Mouse (Mus musculus): ENCODE data around the gene Ccni. TPM values are rescaled to one million over a fixed set of nuclear protein-coding genes. Genes with fewer than 3 reads are reported as not detected.

Gene Ccni
- polyA plus RNA-seq, 1 experiment from 2014 or later, result 161 TPM

DNA sequence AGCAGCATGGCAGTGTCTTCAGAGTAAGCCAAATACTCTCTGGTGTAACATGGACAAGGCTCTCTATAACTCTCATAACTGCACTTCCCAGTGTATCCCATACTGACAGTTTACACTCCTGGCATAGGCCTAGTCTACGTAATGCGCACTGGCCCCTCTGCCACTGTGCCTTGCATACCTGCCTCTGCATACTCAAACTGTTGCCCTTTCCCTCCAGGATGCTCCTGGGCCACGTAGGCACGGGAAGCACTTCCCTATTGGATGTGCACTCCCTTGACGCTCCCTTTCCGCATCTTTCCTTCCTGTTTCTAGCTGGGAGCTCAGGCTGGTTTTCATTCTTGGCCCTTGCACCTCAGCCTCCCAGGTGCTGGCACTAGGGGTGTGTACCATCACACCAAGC lies 21.7 kb downstream of the Ccni start:
- no peak overlapping the region for H3K4me2 ChIP-seq (replicated peaks)
- H3K9ac ChIP-seq, result no peak overlapping the region
- no peaks in the 10 kb centered on the region for H3K4me1 ChIP-seq
- no peaks in the 10 kb centered on the region for H3K9me3 ChIP-seq (replicated peaks)
- H3K27ac ChIP-seq, result no peak overlapping the region
- no peak overlapping the region for H3K4me3 ChIP-seq
- no peaks in the 10 kb centered on the region for H3K27me3 ChIP-seq
- ATAC-seq (ENCODE audit: low FRiP score), result no peak
- peaks cover 59% of the 10 kb centered on the region for H3K36me3 ChIP-seq
- WGBS, result 89% methylated on average over 6 of the region's 6 CpGs

GRCm38 (mm10) chr5:93183311-93183710 lies 23.0 kb downstream of the Ccni start:
- no peak overlapping the region for H3K27ac ChIP-seq
- H3K9ac ChIP-seq, result no peak overlapping the region
- no peak overlapping the region for H3K4me2 ChIP-seq (replicated peaks)
- peaks cover 55% of the 10 kb centered on the region for H3K36me3 ChIP-seq
- WGBS, result 84% methylated on average over 6 of the region's 6 CpGs
- ATAC-seq (ENCODE audit: low FRiP score), result no peak
- no peak overlapping the region for H3K4me3 ChIP-seq
- no peaks in the 10 kb centered on the region for H3K4me1 ChIP-seq
- H3K9me3 ChIP-seq (replicated peaks), result no peaks in the 10 kb centered on the region
- no peaks in the 10 kb centered on the region for H3K27me3 ChIP-seq

DNA sequence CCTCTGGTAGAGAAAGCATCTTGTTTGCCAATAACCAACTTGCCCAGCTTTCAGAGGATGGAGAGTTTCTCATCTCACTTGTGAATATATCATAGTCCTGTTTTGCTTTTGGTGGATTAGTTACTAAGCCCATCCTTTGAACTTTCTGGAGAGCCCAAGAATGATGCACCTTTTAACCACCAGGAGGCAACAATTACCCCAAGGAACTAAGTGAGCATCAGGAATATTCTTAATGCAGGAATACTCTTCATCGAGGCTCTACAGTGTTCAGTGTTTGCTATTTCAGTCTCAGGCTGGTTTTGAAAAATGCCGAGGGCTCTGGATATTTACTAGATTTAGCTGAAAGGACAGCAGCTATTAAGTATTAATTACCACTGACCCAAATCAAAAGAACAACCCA lies 26.0 kb downstream of the Ccni start:
- H3K9ac ChIP-seq, result no peak overlapping the region
- H3K4me2 ChIP-seq (replicated peaks), result no peak overlapping the region
- no peak overlapping the region for H3K27ac ChIP-seq
- H3K36me3 ChIP-seq, result peaks cover 38% of the 10 kb centered on the region
- H3K27me3 ChIP-seq, result no peaks in the 10 kb centered on the region
- H3K9me3 ChIP-seq (replicated peaks), result no peaks in the 10 kb centered on the region
- 79% methylated on average over 2 of the region's 2 CpGs for WGBS
- H3K4me1 ChIP-seq, result no peaks in the 10 kb centered on the region
- no peak overlapping the region for H3K4me3 ChIP-seq
- no peak for ATAC-seq (ENCODE audit: low FRiP score)

- H3K4me1 ChIP-seq, result no peaks in the 10 kb centered on the region
- 87% methylated on average over 6 of the region's 6 CpGs for WGBS
- H3K9me3 ChIP-seq (replicated peaks), result no peaks in the 10 kb centered on the region
- no peak for ATAC-seq (ENCODE audit: low FRiP score)
- no peak overlapping the region for H3K27ac ChIP-seq
- no peaks in the 10 kb centered on the region for H3K27me3 ChIP-seq
- no peak overlapping the region for H3K9ac ChIP-seq
- H3K36me3 ChIP-seq, result peaks cover 39% of the 10 kb centered on the region
- no peak overlapping the region for H3K4me3 ChIP-seq
- H3K4me2 ChIP-seq (replicated peaks), result no peak overlapping the region
Measured at GRCm38 (mm10) chr5:93178616-93179015, 27.7 kb downstream of the Ccni start.

DNA sequence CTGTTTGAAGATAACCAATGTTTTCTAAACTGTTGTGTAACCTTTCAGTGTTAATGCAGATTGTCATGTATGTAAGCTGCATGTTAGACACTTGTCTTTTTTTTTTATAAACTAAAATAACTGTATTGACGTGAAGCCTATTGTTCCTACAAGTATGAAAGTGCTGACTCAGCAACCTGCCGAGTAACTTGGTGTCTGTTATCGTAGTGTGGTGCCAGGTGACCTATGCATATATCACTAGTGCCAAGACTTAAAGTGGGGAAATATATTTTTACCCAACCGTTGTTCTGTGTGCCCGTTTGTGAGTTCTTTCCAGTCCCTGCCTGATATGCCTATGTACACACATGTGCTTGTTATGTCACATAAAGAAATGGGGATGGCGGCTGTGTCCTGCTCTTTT lies 31.6 kb downstream of the Ccni start:
- H3K27ac ChIP-seq, result no peak overlapping the region
- WGBS, result 87% methylated on average over 6 of the region's 6 CpGs
- H3K9ac ChIP-seq, result no peak overlapping the region
- H3K4me1 ChIP-seq, result no peaks in the 10 kb centered on the region
- no peaks in the 10 kb centered on the region for H3K9me3 ChIP-seq (replicated peaks)
- no peak overlapping the region for H3K4me2 ChIP-seq (replicated peaks)
- ATAC-seq (ENCODE audit: low FRiP score), result no peak
- H3K27me3 ChIP-seq, result no peaks in the 10 kb centered on the region
- no peak overlapping the region for H3K4me3 ChIP-seq
- H3K36me3 ChIP-seq, result peaks cover 49% of the 10 kb centered on the region

DNA sequence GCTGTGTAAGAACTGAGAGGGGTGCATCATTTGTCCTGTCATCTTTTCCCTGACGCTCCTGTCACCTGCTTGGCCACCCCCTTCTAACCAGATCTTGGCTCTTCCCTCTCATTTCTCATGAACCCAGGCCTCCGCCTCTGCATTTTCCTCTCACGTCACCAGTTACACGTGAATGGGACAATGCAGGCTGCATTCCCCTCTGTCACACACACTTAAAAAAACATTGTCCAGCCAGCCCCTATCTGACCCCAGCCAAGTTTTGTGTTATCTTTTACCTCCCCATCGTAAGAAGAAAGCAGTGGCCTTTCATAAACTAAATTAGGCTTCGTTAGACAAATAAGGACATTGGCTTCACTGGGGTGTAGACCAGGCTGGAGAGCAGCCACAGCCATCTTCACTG lies 33.8 kb downstream of the Ccni start:
- WGBS, result 85% methylated on average over 6 of the region's 6 CpGs
- H3K36me3 ChIP-seq, result peaks cover 55% of the 10 kb centered on the region
- no peak overlapping the region for H3K4me2 ChIP-seq (replicated peaks)
- no peaks in the 10 kb centered on the region for H3K27me3 ChIP-seq
- no peak overlapping the region for H3K9ac ChIP-seq
- no peaks in the 10 kb centered on the region for H3K4me1 ChIP-seq
- H3K4me3 ChIP-seq, result no peak overlapping the region
- no peak overlapping the region for H3K27ac ChIP-seq
- no peaks in the 10 kb centered on the region for H3K9me3 ChIP-seq (replicated peaks)
- no peak for ATAC-seq (ENCODE audit: low FRiP score)

GRCm38 (mm10) chr5:93171420-93171819 lies 34.9 kb downstream of the Ccni start:
- ATAC-seq (ENCODE audit: low FRiP score), result no peak
- Histone ChIP-seq H3K9ac (no peak overlapping the region), H3K9me3 (replicated peaks) (no peaks in the 10 kb centered on the region), H3K4me2 (replicated peaks) (no peak overlapping the region), H3K27ac (no peak overlapping the region), H3K27me3 (no peaks in the 10 kb centered on the region), H3K4me1 (no peaks in the 10 kb centered on the region), H3K4me3 (no peak overlapping the region), H3K36me3 (peaks cover 61% of the 10 kb centered on the region)
- 97% methylated on average over 15 of the region's 15 CpGs for WGBS

GRCm38 (mm10) chr5:93168654-93169053 lies 37.6 kb downstream of the Ccni start:
- Histone ChIP-seq H3K4me3 (no peak overlapping the region), H3K27me3 (no peaks in the 10 kb centered on the region), H3K27ac (no peak overlapping the region), H3K4me1 (no peaks in the 10 kb centered on the region), H3K4me2 (replicated peaks) (no peak overlapping the region), H3K9ac (no peak overlapping the region), H3K36me3 (peaks cover 70% of the 10 kb centered on the region), H3K9me3 (replicated peaks) (no peaks in the 10 kb centered on the region)
- WGBS, result 86% methylated on average over 6 of the region's 6 CpGs
- ATAC-seq (ENCODE audit: low FRiP score), result no peak

- ATAC-seq (ENCODE audit: low FRiP score), result no peak
- Histone ChIP-seq H3K4me1 (no peaks in the 10 kb centered on the region), H3K4me2 (replicated peaks) (no peak overlapping the region), H3K4me3 (no peak overlapping the region), H3K9me3 (replicated peaks) (no peaks in the 10 kb centered on the region), H3K9ac (no peak overlapping the region), H3K27ac (no peak overlapping the region), H3K27me3 (no peaks in the 10 kb centered on the region), H3K36me3 (peaks cover 70% of the 10 kb centered on the region)
- 93% methylated on average over 11 of the region's 11 CpGs for WGBS
Measured at GRCm38 (mm10) chr5:93167919-93168516, 38.3 kb downstream of the Ccni start.

DNA sequence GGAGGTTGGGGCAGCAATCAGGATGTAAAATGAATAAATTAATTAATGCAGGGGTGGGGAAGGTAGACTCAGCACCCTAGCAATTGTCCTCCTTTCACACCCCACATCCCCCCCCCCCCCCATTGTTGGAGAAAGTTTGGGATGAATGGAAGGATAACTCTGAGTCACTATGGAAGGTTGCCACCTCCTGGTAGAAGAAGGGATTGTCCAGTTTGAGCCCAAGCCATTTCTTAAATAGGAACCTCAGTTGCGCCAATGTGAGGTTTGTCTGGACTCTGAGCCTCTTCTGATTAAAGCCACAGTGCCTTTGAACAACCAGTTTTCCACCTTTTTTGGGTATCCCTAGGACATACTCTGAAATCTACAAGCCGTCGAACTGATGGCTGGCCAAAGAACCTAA lies 42.8 kb downstream of the Ccni start:
- Histone ChIP-seq H3K4me1 (no peaks in the 10 kb centered on the region), H3K36me3 (peaks cover 74% of the 10 kb centered on the region), H3K4me2 (replicated peaks) (no peak overlapping the region), H3K27me3 (no peaks in the 10 kb centered on the region), H3K27ac (no peak overlapping the region), H3K9ac (no peak overlapping the region), H3K9me3 (replicated peaks) (no peaks in the 10 kb centered on the region), H3K4me3 (no peak overlapping the region)
- 79% methylated on average over 3 of the region's 3 CpGs for WGBS
- ATAC-seq (ENCODE audit: low FRiP score), result peak; percentile 5; the same call in 1 of the 2 replicates

DNA sequence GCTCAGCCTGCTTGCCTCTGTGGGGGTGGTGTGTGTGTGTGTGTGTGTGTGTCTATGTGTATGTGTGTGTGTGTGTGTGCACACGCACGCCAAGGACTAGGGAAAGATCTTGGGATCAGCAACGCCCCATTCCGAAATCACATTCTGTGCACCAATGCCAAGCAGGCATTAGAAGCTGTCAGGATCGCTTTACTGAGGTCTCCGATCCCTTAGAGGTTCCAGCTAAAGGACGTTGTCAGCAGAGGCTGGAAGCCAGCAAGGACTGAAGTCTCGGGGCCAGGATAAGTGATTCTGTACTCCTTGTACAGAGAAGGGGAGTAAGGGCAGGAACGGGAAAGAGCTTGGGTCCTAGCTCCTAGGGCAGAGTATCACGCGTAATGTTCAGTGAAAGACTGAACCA lies 51.9 kb downstream of the Ccni start:
- no peak overlapping the region for H3K27ac ChIP-seq
- peaks cover 12% of the 10 kb centered on the region for H3K4me1 ChIP-seq
- no peak for ATAC-seq (ENCODE audit: low FRiP score)
- no peaks in the 10 kb centered on the region for H3K9me3 ChIP-seq (replicated peaks)
- H3K9ac ChIP-seq, result no peak overlapping the region
- H3K4me2 ChIP-seq (replicated peaks), result no peak overlapping the region
- H3K4me3 ChIP-seq, result no peak overlapping the region
- WGBS, result 84% methylated on average over 11 of the region's 11 CpGs
- no peaks in the 10 kb centered on the region for H3K27me3 ChIP-seq
- peaks cover 55% of the 10 kb centered on the region for H3K36me3 ChIP-seq

DNA sequence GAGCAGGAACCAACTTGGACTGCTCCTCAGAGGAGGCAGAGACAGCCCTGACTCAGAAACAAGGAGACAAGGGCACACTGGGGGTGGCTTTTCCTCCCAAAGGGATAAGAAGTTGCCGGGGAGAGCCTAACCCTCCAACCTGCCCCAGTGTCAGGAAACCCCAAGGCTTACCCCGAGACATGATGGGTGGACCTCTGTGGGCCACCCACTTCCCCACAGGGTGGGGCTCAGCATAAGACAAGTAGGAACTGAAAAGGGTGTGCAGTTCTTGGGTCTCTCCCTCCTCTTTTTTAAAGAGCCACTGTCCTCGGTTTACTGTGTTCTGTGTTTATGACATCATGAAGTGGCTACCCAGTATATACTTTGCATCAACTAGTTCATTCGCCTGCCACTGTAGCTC lies 53.8 kb downstream of the Ccni start:
- Histone ChIP-seq H3K4me2 (replicated peaks) (no peak overlapping the region), H3K27ac (no peak overlapping the region), H3K36me3 (peaks cover 49% of the 10 kb centered on the region), H3K4me3 (no peak overlapping the region), H3K27me3 (no peaks in the 10 kb centered on the region), H3K9me3 (replicated peaks) (no peaks in the 10 kb centered on the region), H3K4me1 (peaks cover 13% of the 10 kb centered on the region), H3K9ac (no peak overlapping the region)
- ATAC-seq (ENCODE audit: low FRiP score), result no peak
- WGBS, result 83% methylated on average over 4 of the region's 4 CpGs

DNA sequence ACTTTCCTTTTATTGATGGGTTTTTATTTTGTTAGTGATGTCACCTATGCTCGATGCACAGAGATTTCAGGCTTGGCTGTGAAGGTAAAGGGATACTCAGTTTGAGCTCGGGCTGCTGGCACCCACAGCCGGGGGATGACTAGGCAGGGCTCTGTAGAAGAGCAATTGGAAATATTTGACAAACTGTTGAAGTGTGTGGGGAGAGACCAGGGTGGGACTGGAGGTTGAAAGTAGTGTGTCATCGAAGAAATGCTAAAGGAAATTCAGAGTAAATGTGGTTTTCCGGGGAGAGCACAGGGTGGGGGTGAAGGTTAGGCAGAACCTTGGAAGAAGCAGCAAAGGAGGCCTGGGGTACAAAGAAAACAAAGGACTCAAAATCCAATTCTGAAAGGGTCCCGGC lies 54.3 kb downstream of the Ccni start:
- 85% methylated on average over 6 of the region's 6 CpGs for WGBS
- Histone ChIP-seq H3K27ac (no peak overlapping the region), H3K9me3 (replicated peaks) (no peaks in the 10 kb centered on the region), H3K36me3 (peaks cover 45% of the 10 kb centered on the region), H3K27me3 (no peaks in the 10 kb centered on the region), H3K4me2 (replicated peaks) (no peak overlapping the region), H3K4me3 (no peak overlapping the region), H3K4me1 (peaks cover 13% of the 10 kb centered on the region), H3K9ac (no peak overlapping the region)
- no peak for ATAC-seq (ENCODE audit: low FRiP score)

Measured in hindbrain, embryonic 12.5 days (tissue).